Mouse (Mus musculus) cerebellum, postnatal 36 days (tissue): Measurements from ENCODE around the gene Serpind1.
A peak's percentile ranks its signal among the peaks of the same experiment; 100 is the strongest.

ENCODE experiments used
- DNase-seq, 2 experiments: peaks; one replicate each; pipeline ENCODE4 v3.0.0; 2021 to 2022; ENCODE audit warnings: mixed read lengths in 2 of 2

Serpind1 gene

GRCm38 (mm10) chr16:17331116-17331515 is at the start of gene Serpind1:
Gene Serpind1 (plus strand): TSS chr16:17331371.
- DNase-seq, result no peak

GRCm38 (mm10) chr16:17283151-17283550 is 48.0 kb upstream of the Serpind1 start:
- DNase-seq, result peak; percentile 21 to 29

DNA sequence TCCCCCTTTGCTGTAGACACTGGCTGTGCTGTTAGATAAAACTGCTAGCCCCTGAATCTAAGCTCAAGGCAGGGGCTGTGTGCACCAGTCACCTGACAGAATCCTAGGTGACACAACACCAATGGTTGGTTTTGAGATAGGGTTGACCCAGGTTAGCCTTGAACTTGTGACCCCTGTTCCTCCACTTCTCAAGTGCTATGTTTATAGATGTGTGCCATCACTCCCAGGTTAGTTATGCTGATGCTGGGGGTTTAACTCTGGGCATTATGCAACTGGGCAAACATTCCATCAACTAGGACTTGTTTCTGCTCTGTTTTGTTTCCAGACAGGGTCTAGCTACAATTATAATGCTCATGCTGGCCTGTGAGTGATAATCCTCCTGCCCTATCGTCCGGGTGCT is 44.1 kb upstream of the Serpind1 start:
- DNase-seq, result no peak

- DNase-seq, result no peak
Observed at GRCm38 (mm10) chr16:17291016-17291415, 40.2 kb upstream of the Serpind1 start.

DNA sequence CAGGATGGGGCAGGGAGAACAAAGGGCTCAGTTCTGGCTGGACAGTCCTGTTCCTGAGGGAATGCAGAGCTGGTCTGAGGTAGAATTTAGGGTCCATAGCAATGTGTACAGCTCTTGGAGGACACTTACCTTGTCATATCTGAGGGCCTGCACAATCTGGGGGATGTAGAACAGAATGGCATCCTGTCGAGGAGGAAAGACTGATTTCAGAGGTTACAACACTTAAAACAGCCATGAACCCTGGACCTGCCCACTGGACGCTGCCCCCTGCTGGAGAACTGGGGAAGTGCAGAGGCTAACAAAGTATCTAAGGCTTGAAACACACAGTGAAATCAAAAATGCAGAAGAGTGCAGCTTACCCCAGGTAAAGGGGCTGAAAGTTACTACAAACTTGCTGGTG is 38.4 kb upstream of the Serpind1 start:
- DNase-seq, result peak; percentile 76 to 78

- no peak for DNase-seq
Observed at GRCm38 (mm10) chr16:17300818-17301217, 30.4 kb upstream of the Serpind1 start.

- DNase-seq, result no peak
Observed at GRCm38 (mm10) chr16:17303521-17304245, 27.5 kb upstream of the Serpind1 start.

DNA sequence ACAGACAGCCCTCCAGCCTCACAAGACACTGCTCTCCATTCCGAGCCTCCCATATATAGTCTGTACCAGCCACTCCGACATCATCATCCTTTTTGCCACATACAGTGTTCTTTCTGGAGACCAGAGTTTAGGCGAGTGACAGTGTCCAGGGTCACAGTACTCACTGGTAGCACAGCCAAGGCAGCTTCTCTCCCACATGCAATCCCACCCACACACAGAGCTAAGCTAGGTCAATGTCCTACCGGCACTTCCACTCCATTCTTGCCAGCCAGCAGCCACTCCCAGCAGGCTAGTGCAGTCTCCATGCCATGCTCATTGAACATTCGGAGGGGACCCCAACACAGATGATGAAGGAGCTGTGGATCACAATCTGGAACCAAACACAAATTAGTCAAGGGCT is 23.7 kb upstream of the Serpind1 start:
- DNase-seq, result no peak

DNA sequence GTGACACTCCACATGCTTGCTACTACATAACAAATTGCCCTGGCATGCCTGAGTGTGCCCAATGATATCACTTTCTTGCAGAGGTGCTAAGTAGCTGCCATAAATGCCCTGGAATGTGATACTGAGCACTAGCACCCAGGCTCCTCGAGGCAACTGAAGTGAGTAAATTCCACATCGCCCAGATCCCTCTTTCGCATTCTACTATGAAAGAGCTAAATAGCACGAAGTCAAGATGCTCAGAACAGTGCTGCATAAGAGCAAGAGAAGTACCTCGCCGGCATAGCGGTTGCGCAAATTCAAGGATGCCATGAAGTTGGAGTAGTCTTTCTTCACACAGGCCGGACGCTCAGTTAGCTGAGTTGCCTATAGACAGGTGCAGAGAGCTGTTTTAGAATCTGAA is 22.1 kb upstream of the Serpind1 start:
- no peak for DNase-seq

DNA sequence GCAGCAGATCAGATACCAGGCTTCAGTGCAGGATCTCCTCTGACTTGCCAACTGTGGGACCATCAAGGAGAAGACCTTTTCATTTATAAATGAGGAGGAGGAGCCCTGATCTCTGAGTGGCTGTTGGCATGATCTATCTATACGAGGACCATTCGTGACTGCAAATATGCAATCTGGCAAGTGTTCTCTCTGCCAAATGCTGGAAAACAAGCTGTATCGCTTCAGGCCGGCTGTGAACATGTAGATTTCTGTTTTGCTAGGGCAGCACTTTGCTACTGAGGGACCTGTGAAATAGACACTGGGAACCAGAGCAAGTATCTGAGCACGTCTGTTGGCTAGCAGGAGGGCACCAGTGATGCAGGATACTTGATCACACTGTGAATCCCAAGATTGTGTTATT is 18.6 kb upstream of the Serpind1 start:
- no peak for DNase-seq

- DNase-seq, result no peak
Observed at GRCm38 (mm10) chr16:17316554-17316953, 14.6 kb upstream of the Serpind1 start.

DNA sequence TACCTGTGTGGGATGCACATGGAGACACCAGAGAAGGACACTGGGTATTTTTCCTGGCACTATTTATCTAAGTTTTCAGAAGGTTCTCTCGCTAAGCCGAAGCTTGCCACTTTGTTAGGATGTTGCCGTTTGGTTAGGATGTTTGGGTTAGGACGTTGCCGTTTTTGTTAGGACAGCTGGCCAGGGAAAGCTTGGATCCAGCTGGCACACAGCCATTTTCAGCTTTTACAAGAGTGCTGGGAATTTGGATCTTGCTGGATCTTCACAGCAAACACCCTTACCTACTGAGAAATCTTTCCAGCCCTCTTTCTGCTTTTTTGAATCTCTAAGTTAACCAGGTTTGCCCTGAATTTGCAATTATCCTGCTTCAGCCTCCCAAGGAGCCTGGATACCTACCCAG is 9.7 kb upstream of the Serpind1 start:
- DNase-seq, result peak in 1 of 2 experiments; percentile 11

DNA sequence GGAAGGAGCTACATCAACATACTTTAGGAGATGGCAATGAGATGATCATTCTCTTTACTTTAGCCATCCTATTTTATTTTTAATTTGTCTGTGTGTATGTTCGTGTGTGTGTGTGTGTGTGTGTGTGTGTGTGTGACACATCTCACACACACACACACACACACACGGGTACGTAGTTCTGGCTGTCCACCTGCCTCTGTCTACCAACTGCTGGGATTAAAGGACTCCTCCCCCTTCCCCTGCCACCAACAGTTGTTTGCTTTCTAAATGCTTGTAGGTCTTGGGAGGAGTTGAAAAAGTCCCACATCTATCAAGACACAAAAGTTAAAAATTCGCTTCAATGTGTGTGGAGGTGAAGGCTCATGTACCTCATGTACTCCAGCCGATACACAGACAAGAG is 6.4 kb upstream of the Serpind1 start:
- DNase-seq, result no peak

GRCm38 (mm10) chr16:17326064-17326463 is 5.1 kb upstream of the Serpind1 start:
- DNase-seq, result no peak

DNA sequence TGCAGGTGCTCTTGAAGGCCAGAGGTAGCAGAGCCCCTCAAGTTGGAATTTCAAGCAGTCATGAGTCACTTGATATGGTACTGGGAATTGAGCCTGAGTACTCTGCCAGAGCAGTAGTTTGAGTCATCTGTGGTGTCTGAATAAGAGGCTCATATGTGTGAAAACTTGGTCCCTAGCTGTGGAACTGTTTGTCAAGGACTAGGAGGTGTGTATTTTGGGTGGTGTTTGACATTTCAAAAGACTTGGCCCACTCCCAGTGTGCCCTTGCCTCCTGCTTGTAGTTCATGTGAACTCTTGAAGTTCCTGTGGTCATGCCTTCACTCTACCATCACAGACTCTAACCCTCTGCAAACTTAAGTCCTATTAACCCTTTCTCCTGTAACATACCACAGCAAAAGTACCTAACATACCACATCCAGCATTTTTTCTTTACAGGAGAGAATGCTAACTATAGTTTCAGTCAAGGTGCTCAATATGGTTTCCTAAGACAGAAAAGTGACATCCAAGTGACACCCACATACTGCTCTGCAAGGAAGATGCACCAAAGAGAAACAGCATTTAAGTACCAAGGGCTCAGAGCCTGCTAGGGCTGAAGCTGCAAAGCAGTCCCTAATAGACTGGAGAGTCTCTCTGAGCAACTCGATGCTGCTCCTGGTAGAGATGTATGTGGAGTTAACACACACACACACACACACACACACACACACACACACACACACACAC is 1.2 kb upstream of the Serpind1 start:
- DNase-seq, result no peak

- no peak for DNase-seq
Observed at GRCm38 (mm10) chr16:17331855-17332254, 684 bp downstream of the Serpind1 start.

- DNase-seq, result no peak
Observed at GRCm38 (mm10) chr16:17334574-17334973, 3.4 kb downstream of the Serpind1 start.

- DNase-seq, result no peak
Observed at GRCm38 (mm10) chr16:17336089-17336488, 4.9 kb downstream of the Serpind1 start.

GRCm38 (mm10) chr16:17339701-17340100 is 8.5 kb downstream of the Serpind1 start:
- DNase-seq, result no peak

DNA sequence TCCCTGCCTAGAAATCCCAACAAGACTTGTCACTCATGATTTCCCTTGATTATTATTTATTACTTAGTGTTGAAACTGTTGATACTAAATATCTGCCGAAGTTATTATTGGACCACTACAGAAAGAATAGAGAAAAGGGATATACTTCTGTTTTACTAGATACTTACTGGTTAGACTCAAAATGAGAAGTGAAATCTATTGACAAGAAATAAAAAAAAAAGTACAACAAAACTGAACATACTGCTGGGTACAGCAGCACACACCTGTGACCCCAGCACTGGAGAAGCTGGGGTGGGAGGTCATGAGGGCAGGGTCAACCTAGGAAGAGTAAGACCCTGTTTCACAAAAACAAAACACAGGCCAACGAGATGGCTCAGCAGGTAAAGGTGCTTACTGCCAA is 9.5 kb downstream of the Serpind1 start:
- DNase-seq, result no peak

DNA sequence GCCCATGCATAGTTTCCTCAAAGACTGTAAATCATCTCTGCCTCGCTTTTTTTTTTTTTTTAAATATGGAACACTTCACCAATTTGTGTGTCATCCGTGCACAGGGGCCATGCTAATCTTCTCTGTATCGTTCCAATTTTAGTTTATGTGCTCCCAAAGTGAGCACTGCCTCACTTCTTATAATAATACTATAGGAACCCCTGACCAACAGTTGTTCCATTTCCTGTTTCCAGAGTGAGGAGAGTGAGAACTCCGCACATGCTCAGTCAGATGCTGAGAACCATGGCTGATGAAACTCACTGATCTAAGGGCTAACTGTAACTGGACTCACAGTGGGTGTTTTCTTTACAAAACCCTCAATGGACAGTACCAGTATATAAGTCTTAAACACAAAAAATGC is 10.7 kb downstream of the Serpind1 start:
- DNase-seq, result no peak

GRCm38 (mm10) chr16:17345141-17345812 is 14.1 kb downstream of the Serpind1 start:
- no peak for DNase-seq

- DNase-seq, result no peak
Observed at GRCm38 (mm10) chr16:17345813-17346155, 14.6 kb downstream of the Serpind1 start.

DNA sequence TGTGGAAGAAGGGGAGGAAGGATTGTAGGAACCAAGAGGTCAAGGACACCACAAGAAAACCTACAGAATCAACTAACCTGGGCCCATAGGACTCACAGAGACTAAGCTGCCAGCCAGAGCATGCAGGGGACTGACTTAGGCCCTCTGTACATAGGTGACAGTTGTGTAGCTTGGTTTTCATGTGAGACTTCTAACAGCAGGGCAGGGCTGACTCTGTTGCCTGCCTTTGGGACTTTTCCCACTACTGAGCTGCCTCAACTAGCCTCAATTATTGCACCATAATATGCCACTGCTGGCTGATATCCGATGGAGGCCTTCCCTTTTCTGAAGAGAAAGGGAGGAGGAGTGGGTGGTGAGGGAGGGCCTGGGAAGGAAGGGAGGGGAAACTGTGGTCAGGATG is 15.6 kb downstream of the Serpind1 start:
- DNase-seq, result no peak
